Mouse (Mus musculus) inflammation-experienced regulatory T-cells, adult 6 months (primary cell): ENCODE data around the gene Zbed3. TPM values are rescaled to one million over a fixed set of nuclear protein-coding genes. Genes with fewer than 3 reads are reported as not detected.
"Not testable (repeated sequence)": the region's sequence is repeated elsewhere in the genome, so short reads cannot be mapped to it uniquely, and the experiment has no call there.

Source experiments
- ATAC-seq: one replicate; pipeline ENCODE4 v1.8.0; 2017
- polyA plus RNA-seq, 3 experiments: library from polyadenylated mRNA; unstranded; fragments of 100-300 nt; shearing (Covaris generic); gene quantifications; one replicate each; pipeline ENCODE4 v1.2.1; 2017

Gene Zbed3
- polyA plus RNA-seq, 3 experiments from 2014 or later: 1.2 to 3.7 (median 2.5) TPM

GRCm38 (mm10) chr13:95332086-95332899 lies 8.9 kb downstream of the Zbed3 start:
- ATAC-seq: no peak

- no peak for ATAC-seq
These were observed 12.8 kb downstream of the Zbed3 start for GRCm38 (mm10) chr13:95336122-95336677.

- ATAC-seq: no peak
These were observed 20.1 kb downstream of the Zbed3 start for GRCm38 (mm10) chr13:95343470-95343869.

GRCm38 (mm10) chr13:95345869-95346268 lies 22.5 kb downstream of the Zbed3 start:
- ATAC-seq: no peak

DNA sequence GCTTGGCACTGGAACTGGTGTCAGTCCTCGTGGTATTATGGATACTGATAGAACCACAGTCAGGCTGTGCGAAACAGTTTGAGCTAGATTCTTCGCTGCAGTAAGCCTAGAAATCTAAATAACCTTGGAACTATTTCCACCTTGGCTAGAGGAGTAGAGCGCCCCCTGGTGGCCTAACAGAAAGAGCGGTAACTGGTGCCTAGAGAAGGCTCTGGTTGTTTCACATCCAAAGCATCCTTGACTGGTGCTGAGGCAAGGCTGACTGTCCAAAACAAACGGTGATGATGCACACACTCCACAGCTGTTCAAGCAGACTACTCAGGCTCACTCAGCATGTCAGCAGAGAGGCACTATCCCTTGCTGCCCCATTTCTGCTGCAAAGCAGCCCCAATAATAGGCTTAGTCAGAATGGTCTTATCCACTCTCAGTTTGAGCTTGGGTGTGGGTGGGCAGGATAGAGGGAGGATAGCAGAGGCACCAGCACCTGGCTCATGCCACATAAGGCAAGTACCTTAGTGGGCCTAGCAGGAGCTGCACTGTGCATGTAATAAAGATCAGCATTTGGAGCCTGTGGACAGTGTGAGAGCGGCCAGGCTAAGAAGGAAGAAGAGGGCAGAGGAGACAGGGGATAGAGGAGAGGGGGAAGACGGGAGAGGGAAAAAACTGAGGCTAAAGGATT lies 23.7 kb downstream of the Zbed3 start:
- peak; percentile 74 for ATAC-seq

DNA sequence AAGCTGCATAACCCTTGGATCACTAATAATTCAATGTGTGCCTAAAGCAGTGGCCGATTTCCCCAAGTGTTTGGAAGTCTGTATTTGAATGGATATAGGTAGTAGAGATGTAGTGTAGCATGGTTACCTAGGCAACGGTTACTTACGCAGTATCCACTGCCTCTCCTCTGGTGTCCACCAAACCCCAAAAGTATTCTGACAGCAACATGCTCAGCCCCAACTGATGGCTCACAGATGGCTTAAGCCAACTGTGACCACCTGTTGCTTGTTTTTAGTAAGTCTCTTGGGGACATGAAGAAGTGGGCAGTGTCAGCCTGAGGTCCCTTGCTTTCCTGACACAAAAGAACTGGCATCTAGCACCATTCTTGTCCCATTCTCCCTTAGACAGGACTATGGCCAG lies 25.1 kb downstream of the Zbed3 start:
- ATAC-seq: no peak

DNA sequence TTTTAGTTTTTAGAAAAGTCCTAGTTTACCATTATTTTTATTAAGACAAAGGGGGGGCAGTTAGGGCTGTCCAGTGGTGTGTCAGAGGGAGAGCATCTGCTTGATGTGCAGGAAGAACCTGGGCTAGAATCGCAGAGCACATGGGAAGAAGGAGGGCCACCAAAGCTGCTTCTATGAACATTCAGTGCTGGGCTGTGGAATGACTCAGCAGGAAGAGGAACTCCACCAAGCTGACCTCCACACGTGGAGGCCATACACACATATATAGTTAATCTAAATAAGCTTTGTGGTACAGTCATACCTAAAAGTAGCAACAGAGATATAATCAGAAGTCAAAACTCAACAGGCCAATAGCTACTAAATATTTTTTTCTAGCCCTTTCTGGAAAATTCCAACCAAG lies 34.8 kb downstream of the Zbed3 start:
- ATAC-seq: no peak

DNA sequence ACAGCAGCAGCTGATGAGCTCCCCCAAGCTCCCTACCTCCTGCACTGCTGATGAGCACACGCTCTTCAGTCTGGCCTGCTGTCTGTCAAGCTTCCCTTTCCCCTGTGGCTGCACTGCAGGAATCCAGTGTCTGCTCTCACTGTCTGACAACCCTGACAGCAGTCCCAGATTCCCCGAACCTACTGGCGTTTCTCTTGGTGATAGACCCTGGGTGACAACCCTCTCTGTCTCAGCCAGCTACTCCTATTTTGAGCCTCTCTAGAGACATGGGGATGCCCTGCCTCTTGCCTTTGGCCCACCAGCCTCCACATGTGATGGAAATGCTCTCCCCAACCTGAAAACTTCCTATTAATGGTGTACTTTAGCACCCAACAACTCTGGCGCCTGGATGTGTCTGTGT lies 40.0 kb downstream of the Zbed3 start:
- no peak for ATAC-seq

GRCm38 (mm10) chr13:95366356-95366755 lies 42.9 kb downstream of the Zbed3 start:
- ATAC-seq: no peak

DNA sequence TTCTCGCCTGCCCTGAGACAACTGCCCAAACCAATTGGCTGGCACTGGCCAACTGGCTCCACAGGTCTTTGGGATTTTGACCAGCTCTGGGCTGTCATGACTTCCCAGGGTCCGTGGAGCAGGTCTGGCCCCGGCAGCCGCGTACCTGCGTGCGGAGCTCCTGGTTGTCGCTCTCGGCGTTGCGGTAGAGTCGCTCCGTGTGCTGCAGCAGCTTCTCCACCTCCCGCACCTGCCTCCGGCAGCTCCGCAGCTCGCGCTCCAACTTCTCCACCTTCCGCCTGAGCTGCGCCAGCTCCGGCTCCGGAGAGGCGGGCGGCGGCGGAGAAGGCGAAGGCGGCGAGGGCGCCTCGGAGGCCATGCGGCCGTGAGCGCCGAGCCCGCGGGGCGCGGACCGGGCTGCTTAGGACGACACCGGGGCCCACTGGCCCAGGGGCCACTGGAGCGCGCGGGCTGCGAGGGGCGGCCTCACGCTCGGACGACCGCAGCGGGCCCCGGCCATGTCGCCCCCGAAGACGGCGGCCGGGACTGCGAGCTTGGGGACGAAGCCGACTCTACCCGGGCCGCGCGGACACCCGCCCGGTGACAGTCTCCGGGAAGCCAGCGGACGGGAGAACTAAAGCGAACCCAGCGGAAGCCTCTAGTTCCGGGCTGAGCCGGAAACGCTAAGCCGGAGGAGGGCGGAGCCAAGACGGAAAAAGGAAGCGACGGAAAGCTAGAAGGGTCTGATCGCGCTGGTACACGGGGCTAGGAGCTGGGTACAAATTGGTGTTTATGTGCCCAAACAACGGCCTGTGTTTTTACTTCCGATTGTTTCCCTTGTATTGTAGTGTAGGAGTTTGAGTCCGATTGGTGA lies 51.5 kb downstream of the Zbed3 start, which contains the start of gene Aggf1:
TSS of gene Aggf1 (minus strand) at position 652 of the 853 bp plus-strand sequence.
- peak; percentile 92 for ATAC-seq

DNA sequence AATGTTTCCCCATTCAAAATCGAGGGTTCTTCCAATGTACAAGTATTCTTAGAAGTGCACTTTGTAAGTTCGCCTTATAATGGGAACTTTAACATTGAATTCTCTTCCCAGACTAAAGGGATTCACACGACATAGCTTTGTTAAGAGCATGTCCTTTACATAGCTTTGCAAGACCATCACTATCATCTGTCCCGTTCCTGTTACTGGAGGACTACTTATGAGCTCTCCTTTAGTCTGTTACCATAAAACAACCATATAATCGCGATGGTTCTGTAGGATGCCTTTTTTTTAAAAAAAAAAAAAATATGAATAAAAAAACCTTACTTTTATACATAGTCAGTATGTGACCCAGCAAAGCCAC lies 52.1 kb downstream of the Zbed3 start:
- peak; percentile 2 for ATAC-seq

- ATAC-seq: not testable (repeated sequence)
These were observed 53.4 kb downstream of the Zbed3 start for GRCm38 (mm10) chr13:95376689-95377289.

DNA sequence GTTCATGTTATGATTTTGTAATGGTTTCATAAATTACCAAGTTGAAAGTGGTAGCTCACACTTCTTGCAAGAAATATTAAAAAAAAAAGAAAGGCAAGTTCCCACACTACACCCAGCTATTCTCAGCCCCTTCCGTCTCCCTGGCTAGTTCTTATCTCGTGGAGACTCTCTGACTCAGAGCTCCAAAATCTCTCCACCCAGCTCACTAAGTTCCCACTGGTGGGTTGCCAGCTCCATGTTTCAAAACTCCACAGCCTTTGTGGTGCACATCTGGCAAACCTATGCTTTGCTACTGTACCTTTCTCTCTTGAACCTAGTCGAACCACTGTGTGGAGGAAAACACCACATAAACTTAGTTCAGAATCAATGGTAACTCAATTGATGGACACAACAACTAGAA lies 55.3 kb downstream of the Zbed3 start:
- ATAC-seq: no peak

DNA sequence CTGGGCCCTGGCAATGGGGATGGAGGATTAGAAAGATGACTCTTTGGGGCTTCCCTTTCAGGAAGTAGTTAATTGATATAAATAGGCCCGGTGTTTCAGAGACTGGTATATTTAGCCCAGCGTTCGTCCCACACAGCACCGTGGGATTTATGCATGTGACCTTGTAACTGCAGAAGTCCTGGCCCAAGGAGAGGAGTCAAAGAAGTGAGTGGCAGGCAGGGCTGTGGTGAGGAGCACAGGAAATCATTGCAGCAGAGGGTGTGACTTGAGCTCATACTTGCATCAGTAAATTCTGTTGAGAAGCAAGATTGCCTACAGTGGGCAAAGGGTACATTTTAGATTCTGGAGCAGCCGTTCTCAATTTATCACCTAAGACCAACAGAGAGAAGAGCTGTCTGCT lies 59.0 kb downstream of the Zbed3 start:
- ATAC-seq: no peak

Other genes with a start within 250 kb of the Zbed3 start
- 1 to 10 TPM in 2 of 3 experiments, under 1 TPM in 1; 0.29 to 1.6 (median 1.5) TPM for gene Pde8b, start 73.3 kb upstream of the Zbed3 start, polyA plus RNA-seq
- gene Aggf1, start 51.7 kb downstream of the Zbed3 start, polyA plus RNA-seq: 10 to 100 TPM; 11.3 to 13.2 (median 11.9) TPM
- not detected for gene Crhbp, start 121.3 kb downstream of the Zbed3 start, polyA plus RNA-seq
- gene S100z, start 155.1 kb downstream of the Zbed3 start, polyA plus RNA-seq: not detected
- 10 to 100 TPM; 11.0 to 24.6 (median 12.1) TPM for gene F2rl1, start 201.6 kb downstream of the Zbed3 start, polyA plus RNA-seq